ENCODE assay signal across 19 mouse cellular contexts in the genomic region with DNA sequence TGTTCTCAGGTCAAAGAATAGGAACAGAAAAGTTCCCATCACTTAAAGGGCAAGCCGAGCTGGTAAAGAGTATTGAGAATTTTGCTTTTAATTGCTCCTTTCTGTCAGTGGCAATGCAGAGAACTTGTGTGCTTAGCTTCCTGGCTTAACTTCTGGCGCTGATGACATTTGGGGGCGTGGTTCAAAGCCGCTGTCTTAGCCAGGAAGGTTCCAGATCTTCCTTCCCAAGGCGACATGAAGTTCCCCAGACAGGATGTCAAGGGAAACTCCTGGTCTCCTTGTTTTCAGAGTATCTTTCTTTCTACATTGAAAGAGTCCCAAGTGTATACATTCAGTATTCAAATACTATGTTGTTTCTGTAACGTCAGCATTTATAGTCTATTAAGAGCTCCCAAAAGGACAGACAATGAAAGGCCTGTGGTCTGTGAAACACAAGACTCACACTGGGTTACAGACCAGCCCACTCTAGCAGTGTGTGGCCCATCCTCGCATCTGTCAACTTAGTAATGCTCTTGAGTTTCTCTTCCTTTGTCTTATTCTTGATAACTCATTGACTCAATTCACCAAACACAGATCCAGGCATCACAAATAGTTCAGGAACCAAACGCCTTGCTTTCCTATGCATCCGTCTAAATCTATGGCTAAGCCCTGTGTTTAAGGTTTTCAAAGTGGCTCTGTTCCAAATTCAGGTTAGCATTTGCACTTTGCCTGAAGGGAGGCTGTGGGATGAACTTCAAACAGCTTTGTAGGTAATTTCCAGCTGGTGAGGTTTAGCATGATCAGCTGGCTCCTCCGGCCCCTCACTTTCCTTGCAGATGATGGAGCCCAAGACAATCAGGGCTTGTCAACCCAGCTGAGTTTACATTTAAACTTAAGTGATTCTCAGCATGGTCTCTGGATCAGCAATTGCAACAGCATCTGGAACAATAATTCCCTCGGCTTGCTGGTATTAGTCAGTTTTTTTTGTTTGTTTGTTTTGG.
DNase-seq lines count a peak whose midpoint lies in the region; ATAC-seq lines count a peak whose summit lies in the region.
"Had no signal": no experiment of that assay in that cellular context is flagged by ENCODE, and none has a peak within 500 bp of the region (broad histone marks: within the 10 kb centered on the region; RNA-seq: fewer than 3 reads in every experiment).

No protein-coding gene starts in this region.

- H3K27me3 ChIP-seq in heart, embryonic 10.5 days (ENCODE audit: insufficient read depth, poor library complexity, severe bottlenecking): no peaks in the 10 kb centered on the region
- H3K27me3 ChIP-seq in limb, embryonic 13.5 days: no peaks in the 10 kb centered on the region
- no peaks in the 10 kb centered on the region for H3K27me3 ChIP-seq in forebrain, embryonic 14.5 days (replicated peaks; ENCODE audit: control insufficient read depth, insufficient read depth, low read length)
- H3K27me3 ChIP-seq: hindbrain, embryonic 15.5 days; kidney, embryonic 15.5 days; limb, embryonic 15.5 days had no signal

- WGBS in heart, embryonic 10.5 days: 89% methylated on average over 11 of the region's 11 CpGs
- 69% methylated on average over 11 of the region's 11 CpGs for WGBS in limb, embryonic 13.5 days
- WGBS in forebrain, embryonic 14.5 days: 80% methylated on average over 11 of the region's 11 CpGs

- peaks cover 8% of the 10 kb centered on the region; the same call in 1 of the 2 replicates for H3K4me1 ChIP-seq in heart, embryonic 10.5 days
- H3K4me1 ChIP-seq in limb, embryonic 13.5 days: no peaks in the 10 kb centered on the region
- no peaks in the 10 kb centered on the region for H3K4me1 ChIP-seq in forebrain, embryonic 14.5 days (ENCODE audit: control insufficient read depth, insufficient read depth, low read length)
- H3K4me1 ChIP-seq: hindbrain, embryonic 15.5 days; kidney, embryonic 15.5 days had no signal

- H3K9ac ChIP-seq in limb, embryonic 13.5 days: no peak overlapping the region
- no peak overlapping the region for H3K9ac ChIP-seq in forebrain, embryonic 14.5 days (ENCODE audit: low read length)
- H3K9ac ChIP-seq: hindbrain, embryonic 15.5 days; kidney, embryonic 15.5 days; limb, embryonic 15.5 days; liver, postnatal 0 days had no signal

- intact Hi-C loops in left cerebral cortex, postnatal 4 days (cut with DNase I): no loop called here
- intact Hi-C loops in left cerebral cortex, postnatal 36 days (cut with DNase I): no loop called here

- no peak overlapping the region for H3K4me3 ChIP-seq in heart, embryonic 10.5 days
- no peak overlapping the region for H3K4me3 ChIP-seq in limb, embryonic 13.5 days
- no peak overlapping the region for H3K4me3 ChIP-seq in forebrain, embryonic 14.5 days (ENCODE audit: low read depth, low read length)
- H3K4me3 ChIP-seq: erythroblast, embryonic 14.5 days; hindbrain, embryonic 15.5 days; kidney, embryonic 15.5 days; limb, embryonic 15.5 days had no signal

- H3K4me2 ChIP-seq in limb, embryonic 13.5 days (replicated peaks): no peak overlapping the region
- H3K4me2 ChIP-seq in forebrain, embryonic 14.5 days (ENCODE audit: low read length): no peak overlapping the region
- H3K4me2 ChIP-seq: hindbrain, embryonic 15.5 days; kidney, embryonic 15.5 days; limb, embryonic 15.5 days had no signal

- no peaks in the 10 kb centered on the region for H3K36me3 ChIP-seq in heart, embryonic 10.5 days
- no peaks in the 10 kb centered on the region for H3K36me3 ChIP-seq in limb, embryonic 13.5 days
- no peaks in the 10 kb centered on the region for H3K36me3 ChIP-seq in forebrain, embryonic 14.5 days (ENCODE audit: control insufficient read depth, insufficient read depth, low read length)
- H3K36me3 ChIP-seq: G1E; hindbrain, embryonic 15.5 days; kidney, embryonic 15.5 days; limb, embryonic 15.5 days had no signal

- H3K9me3 ChIP-seq in heart, embryonic 10.5 days: no peaks in the 10 kb centered on the region
- no peaks in the 10 kb centered on the region for H3K9me3 ChIP-seq in limb, embryonic 13.5 days
- H3K9me3 ChIP-seq in forebrain, embryonic 14.5 days (replicated peaks; ENCODE audit: control insufficient read depth, low read length): no peaks in the 10 kb centered on the region
- H3K9me3 ChIP-seq: G1E; hindbrain, embryonic 15.5 days; kidney, embryonic 15.5 days; limb, embryonic 15.5 days had no signal

- H3K27ac ChIP-seq in heart, embryonic 10.5 days: no peak overlapping the region
- no peak overlapping the region for H3K27ac ChIP-seq in limb, embryonic 13.5 days
- no peak overlapping the region for H3K27ac ChIP-seq in forebrain, embryonic 14.5 days (ENCODE audit: low read depth, low read length)
- H3K27ac ChIP-seq: hindbrain, embryonic 15.5 days; kidney, embryonic 15.5 days; limb, embryonic 15.5 days; stomach, postnatal 0 days had no signal

- peak; percentile 55; the same call in 1 of the 2 replicates for ATAC-seq in limb, embryonic 13.5 days (ENCODE audit: low FRiP score, low read depth)
- ATAC-seq in forebrain, embryonic 14.5 days: no peak
- ATAC-seq: forebrain, embryonic 16.5 days; liver, postnatal 0 days had no signal

- peak; percentile 93 for DNase-seq in heart, adult 11 months
- no peak for DNase-seq in heart, embryonic 10.5 days (ENCODE audit: low spot score)
- DNase-seq in left cerebral cortex, postnatal 4 days: peak; percentile 24
- no peak for DNase-seq in left cerebral cortex, postnatal 36 days (ENCODE audit: low spot score in 2 of 2)
- DNase-seq in heart, adult 9 months (ENCODE audit: low spot score in 2 of 2): peak; percentile 27 to 44
- DNase-seq in forebrain, embryonic 14.5 days (ENCODE audit: low spot score): no peak
- DNase-seq in B cell, adult 2 months: no peak
- DNase-seq: adrenal gland, adult 2 months; cerebellum, adult 9-10 months; liver, postnatal 0 days; thymus, postnatal 14 days had no signal

Comparison
In these comparisons a context has a peak if more than half of its experiments do, and no peak if none do; other contexts are left out.
1. DNase-seq: peak in heart, adult 11 months (single experiment), left cerebral cortex, postnatal 4 days (single experiment) and heart, adult 9 months (2 of 2); none in heart, embryonic 10.5 days (single experiment), left cerebral cortex, postnatal 36 days (0 of 2), forebrain, embryonic 14.5 days (single experiment) and B cell, adult 2 months (0 of 2).